Mouse (Mus musculus) hematopoietic stem cell, adult 5-6 weeks (primary cell): ENCODE data around the gene Cbx7. TPM values are rescaled to one million over a fixed set of nuclear protein-coding genes. Genes with fewer than 3 reads are reported as not detected.
"Not testable (repeated sequence)": the region's sequence is repeated elsewhere in the genome, so short reads cannot be mapped to it uniquely, and the experiment has no call there.

Experiments
- ATAC-seq, 2 experiments: fragments of 125-278 bp in 1 of 2; replicated peaks in 1 of 2; 2 replicates each; pipeline ENCODE4 v1.8.0; 2016 to 2017; ENCODE audit warnings: inconsistent platforms in 2 of 2, mild to moderate bottlenecking in 2 of 2, moderate number of reproducible peaks in 2 of 2, low read depth in 1 of 2, moderate TSS enrichment in 1 of 2; ENCODE audit not compliant: low FRiP score in 2 of 2, poor library complexity in 2 of 2, severe bottlenecking in 2 of 2, insufficient read depth in 1 of 2, low TSS enrichment in 1 of 2
- total RNA-seq: library from RNA; stranded (forward); fragments of 172-1452, 232-1000 nt; gene quantifications from 2 replicates; pipeline ENCODE4 v1.2.3, GENCODE M21; 2017

The Cbx7 gene
- total RNA-seq, 1 experiment from 2014 or later = 12.6 TPM

DNA sequence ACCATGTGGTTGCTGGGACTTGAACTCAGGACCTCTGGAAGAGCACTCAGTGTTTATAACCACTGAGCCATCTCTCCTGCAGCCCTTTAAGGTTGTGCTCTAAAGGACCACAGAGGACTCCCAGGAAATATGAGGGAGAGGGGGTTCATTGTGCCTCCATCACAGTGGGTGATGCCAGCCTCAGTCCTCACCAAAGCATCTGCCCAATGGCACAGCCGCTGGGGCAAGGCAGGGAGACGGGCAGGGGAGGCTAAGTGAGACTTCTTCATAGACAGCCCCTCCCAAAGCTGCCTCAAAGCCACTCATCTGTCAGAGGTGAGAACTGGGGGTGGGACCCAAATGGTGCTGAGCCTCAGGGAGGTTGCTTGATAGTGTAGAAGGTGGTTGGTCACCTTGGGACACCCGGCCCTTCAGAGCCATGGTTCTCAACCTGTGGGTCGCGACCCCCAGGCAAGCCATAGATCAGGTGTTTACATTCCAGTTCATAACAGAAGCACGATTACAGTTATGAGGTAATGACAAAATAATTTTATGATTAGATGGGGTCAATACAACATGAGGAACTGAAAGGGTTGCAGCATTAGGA, 57.1 kb downstream of the Cbx7 start:
- no peak for ATAC-seq

DNA sequence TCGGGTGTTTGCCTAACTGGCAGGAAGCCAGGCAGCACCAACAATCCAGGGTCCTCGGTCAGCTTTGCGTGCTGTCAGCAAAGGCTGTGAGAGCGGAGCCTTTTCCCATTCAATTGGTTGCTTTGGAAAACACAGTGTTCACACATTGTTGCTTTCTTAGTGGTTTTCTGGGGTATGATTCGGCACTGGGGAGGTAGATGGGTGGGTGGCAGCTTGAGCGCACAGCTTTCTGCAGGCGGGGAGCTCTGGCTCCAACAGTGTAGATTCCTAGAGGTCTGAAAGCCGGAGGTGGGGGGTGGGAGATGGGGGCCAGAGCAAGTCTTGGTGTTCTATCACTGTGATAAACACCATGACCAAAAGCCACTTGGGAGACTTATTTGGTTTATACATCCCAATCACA, 59.6 kb downstream of the Cbx7 start:
- no peak for ATAC-seq

DNA sequence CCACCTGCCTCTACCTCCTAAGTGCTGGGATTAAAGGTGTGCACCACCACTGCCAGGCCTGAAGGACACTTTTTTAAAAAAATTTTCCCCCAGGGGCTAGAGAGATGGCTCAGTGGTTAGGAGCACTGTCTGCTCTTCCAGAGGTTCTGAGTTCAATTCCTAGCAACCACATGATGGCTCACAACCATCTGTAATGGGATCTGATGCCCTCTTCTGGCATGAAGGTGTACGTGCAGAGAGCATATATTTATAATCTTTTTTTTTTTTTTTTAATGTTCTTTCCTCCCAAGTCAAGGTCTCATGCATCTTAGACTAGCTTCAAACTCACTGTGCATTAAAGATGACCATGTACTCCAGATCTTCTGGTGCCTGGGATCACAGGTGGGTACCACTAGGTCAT, 60.1 kb downstream of the Cbx7 start:
- ATAC-seq = not testable (repeated sequence)

DNA sequence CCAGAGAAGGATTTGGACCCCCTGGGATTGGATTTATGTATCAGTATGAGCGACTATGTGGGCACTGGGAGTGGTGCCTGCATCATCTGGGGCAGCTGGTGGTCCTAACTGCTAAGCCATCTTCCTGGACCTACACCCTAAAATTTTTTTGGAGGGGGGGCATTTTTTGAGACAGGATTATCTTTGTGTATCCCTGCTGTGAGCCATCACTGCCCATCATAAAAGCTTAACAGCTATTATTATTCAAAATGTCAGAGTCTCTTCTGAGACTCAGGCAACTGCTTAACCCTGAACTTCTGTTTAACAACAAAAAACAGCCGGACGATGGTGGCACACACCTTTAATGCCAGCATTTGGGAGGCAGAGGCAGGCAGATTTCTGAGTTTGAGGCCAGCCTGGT, 61.9 kb downstream of the Cbx7 start:
- ATAC-seq = not testable (repeated sequence)

DNA sequence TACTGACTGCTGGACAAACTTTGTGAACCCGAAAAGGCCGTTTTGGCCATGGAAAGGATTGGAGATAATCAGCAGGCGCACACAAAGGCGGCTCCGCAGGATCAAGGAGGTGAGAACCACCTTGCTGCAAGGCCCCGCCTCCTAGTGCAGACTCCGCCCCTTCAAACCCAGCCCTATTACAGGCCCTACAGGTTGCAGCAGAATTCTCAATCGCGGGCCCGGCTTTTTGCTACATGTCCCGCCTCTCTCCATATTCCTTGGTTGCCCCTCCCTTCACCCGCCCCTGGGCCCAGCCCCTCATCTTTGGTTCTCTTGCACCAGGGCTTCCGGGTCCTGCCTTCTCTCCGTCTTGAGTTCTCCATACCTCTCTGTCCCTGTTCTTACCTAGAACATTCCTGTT, 64.1 kb downstream of the Cbx7 start:
- ATAC-seq = no peak

DNA sequence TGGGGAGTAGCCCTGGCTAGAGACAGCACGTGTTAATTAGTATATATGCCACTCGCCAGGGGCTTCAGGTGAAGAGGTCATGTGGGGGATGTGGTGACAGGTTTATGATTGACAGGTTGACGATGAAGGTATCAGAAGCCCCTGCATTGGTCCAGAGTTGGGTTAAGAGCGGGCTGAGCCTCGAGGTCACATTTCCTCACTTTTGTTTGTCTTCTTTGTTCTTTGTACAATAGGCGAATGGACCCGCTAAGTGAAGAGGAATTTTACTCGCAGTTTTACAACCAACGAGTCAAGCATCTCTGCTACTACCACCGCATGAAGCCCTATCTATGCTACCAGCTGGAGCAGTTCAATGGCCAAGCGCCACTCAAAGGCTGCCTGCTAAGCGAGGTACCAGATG, 65.7 kb downstream of the Cbx7 start:
- ATAC-seq = no peak

DNA sequence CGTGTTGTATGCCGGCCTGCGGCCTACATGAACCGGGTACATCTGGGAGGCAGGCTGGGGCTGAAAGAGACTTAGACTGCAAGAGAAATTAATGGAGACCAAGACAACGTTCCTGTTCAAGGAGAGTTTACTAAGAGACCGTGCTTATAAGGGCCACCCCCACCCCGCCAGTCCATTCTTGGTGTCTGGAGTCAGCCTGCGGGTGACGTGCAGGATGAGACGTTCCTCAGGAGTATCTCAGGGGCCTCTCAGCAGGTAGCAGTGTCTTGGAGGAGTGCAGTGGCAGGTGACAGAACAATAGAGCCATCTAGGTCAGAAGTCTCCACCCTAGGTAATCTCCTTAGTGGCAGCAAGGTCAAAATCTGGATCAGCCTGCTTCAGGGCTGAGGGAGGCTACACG, 66.2 kb downstream of the Cbx7 start:
- not testable (repeated sequence) for ATAC-seq

DNA sequence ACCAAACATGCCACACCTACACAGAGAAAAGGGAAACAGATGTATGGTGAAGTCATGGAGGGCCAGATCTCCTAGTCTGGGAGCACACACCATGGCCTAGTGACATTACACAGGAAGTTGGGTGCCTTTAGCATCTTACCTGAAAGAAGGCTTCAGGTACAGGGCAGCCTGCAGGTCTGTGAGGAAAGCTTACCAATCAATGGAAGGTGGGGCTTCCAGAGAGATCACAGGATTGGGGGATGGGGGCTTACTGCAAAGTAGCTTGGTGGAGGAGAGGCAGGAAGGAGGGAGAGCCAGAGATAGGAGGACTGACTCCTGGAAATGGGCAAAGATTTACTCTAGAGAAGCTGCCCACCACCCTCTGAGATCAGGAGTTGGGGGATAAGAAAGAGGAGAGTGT, 67.0 kb downstream of the Cbx7 start:
- no peak for ATAC-seq

DNA sequence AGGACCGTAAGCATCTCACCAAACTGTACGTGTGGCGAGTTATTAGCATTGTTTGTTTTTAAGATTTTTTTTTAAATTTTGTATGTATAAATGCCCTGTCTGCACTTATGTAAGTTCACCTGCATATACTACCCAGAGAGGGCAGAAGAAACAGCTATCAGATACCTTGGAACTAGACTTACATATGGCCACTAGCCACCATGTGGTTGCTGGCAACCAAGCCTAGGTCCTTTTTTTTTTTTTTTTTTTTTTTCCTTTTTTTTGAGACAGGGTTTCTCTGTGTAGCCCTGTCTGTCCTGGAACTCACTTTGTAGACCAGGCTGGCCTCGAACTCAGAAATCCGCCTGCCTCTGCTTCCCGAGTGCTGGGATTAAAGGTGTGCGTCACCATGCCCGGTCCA, 67.8 kb downstream of the Cbx7 start:
- ATAC-seq = not testable (repeated sequence)

DNA sequence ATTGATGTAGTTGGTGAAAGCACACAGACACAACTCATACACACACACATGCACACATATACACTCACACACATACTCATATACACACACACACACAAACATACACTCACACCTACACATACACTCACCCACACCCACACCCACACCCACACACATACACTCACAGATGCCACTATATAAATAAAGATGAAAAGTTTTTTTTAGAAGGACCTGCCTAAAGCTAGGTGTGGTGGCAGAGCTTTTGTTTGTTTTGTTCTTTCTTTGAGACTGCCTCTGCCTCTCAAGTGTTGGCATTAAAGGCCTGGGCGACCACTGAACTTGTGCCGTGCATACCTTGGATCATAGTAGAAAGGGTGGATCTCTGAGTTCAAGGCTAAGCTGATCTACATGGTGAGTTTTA, 69.5 kb downstream of the Cbx7 start:
- no peak for ATAC-seq

DNA sequence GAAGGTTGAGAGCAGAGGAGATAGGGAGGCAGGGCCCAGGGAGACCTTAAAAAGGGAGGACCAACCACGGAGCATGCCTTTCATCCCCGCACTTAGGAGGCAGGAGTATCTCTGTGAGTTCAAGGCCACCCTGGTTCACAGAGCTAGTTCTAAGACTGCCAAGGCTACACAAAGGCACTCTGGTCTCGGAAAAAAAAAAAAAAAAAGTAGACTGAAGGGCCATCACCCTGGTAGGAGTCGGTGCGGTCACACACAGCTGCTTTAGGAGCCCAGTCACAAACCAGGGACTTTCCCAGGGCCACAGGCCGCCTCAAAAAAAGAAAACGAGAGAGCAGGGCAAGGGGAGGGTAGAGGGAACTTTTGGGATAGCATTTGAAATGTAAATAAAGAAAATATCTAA, 70.2 kb downstream of the Cbx7 start:
- ATAC-seq = 0 out of 4 replicates have a peak, but pooled peaks of 1 of the 2 experiments have one; percentile 51

DNA sequence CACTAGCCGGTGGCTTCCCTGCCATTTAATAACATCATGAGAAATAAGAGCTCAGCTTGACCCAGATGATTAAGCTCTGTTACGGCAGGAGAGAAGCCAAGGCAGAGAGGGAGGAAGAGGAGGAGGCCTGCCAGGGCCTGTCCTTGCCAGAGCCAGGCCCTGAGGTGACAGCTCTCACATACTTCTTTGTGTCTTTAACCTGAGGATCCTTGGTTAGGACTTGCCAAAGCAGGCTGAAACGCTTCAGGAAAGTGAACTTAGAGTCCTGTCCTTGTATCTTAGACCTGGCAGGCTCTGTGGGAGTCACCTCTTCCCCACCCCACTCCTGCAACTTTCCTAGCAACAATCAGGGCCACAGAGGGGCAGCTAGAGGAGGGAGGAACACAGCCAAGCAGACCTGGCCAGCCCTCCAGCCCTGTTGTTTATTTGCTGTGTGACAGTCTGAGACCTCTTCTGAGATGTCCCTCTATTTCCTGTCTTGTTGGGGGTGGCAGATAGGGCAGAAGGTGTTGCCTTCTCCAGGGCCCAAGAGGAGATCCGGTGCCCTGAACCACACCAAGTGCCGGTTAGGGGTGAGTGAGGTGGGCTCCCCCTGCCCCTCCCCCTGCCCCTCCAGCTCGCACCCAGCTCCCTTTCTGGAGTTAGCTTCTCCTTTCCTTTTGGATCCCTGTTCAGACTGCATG, 71.0 kb downstream of the Cbx7 start:
- ATAC-seq = no peak

DNA sequence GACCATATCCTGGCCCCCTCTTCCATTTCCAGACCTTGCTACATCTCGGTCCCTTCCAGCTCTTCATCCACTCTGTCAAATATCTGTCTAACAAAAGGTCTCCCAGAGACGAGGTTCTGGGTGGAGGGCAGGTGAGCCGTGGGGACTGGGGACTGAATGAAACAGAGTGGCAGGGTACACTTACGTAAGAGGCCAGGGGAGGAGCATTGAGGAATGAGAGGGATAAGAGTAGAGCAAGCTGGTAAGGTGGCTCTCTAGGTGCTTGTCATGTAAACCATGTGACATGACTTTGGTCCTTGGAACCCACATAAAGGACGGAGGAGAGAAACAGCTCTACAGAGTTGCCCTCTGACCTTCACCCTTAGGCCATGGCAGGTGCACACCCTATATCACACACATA, 71.9 kb downstream of the Cbx7 start:
- no peak for ATAC-seq

DNA sequence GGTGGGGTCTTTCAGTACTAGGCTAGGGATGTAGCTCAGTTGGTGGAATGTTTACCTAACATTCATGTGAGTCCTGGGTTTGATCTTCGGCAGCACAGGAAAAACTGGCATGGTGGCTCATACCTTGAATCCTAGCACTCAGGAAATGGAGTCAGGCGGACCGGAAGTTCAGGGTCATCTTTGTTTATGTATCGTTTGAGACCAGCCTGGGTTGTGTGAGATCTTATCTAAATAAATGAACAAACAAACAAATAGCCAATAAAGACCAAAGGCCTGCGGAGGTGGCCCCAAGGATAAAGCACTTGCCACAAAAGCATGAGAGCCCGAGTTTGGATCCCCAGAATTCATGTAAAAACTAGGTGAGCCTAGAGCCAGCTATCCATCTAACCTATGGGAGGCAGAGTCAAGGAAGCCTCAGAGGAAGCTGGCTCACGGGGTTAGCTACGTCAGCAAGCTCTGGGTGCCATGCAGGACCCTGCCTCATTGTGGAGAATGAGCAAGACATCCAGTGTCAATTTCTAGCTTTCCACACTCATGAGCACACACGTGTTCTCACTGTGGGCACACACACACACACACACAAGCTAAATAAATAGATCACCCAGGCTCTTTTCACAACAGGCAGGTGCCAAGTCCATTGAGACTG, 74.7 kb downstream of the Cbx7 start:
- ATAC-seq = no peak

DNA sequence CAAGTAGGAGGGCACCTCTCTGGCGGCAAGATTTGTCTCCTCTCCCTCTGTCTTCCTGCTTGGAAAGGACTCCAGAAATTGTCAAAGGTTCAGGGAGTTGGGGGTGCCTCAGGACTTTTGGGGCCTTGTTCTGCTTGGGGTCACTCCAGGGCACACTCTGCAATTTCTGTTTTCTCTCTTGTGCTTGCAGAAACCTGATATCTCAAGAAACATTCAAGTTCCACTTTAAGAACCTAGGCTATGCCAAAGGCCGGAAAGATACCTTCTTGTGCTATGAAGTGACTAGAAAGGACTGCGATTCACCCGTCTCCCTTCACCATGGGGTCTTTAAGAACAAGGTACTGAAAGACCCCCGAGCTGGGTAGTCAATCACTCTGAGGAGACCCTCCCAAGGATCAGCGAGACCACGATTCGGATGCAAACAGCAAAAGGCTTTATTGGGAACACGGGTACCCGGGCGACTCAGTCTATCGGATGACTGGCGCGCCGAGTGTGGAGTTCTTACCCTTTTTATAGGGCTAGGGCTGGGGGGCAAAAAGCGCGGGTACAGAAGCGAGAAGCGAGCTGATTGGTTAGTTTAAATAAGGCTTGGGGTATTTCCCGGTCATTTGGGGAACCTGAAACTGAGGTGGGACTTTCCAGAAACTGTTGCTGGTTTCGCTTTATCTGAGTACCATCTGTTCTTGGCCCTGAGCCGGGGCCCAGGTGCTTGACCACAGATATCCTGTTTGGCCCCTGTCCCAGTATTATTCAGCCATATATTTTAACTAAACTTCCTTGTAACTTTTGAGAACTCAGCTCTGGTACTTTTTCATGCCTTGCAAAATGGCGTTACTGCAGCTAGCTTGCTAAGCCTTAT, 75.5 kb downstream of the Cbx7 start:
- not testable (repeated sequence) for ATAC-seq

DNA sequence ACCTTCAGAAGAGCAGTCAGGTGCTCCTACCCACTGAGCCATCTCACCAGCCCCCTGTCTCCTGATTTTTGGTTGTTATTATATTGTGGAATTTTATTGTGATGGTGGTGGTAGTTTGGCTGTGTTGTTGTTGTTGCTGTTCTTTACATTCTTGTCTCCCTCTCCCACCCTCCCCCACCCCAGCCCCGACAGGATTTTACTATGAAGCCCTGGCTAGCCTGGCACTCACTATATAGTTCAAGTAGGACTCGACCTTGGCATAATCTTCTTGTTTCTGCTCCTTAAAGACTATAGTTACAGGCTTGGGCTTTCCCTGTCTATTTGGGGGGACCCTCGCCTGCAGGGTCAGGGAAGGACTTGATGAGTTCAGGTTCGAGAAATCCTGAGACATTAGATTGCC, 76.6 kb downstream of the Cbx7 start:
- ATAC-seq = no peak

DNA sequence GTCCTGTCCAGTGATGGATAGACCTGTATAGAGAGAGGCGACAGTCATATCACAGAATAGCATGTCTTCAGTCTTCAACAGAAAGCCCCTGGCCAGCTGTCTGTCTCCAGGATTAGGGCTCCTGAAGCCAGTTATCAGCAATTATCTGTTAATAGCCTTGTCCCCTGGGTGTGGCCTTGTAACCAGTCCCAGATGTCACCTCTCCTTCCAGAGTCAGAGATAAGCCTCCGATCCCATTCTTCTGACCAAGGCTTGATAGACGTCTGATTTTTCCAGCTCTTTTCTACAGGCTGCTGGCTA, 77.1 kb downstream of the Cbx7 start:
- ATAC-seq = no peak
